Mouse (Mus musculus) forebrain, embryonic 14.5 days (tissue): ENCODE data around the gene Sipa1l2. TPM values are rescaled to one million over a fixed set of nuclear protein-coding genes. Genes with fewer than 3 reads are reported as not detected.
"Not testable (repeated sequence)": the region's sequence is repeated elsewhere in the genome, so short reads cannot be mapped to it uniquely, and the experiment has no call there.

Experiments
- ATAC-seq: fragments of 200-750 bp; cut with Nextera tagmentation; 2 replicates; pipeline ENCODE4 v1.8.0; 2017; ENCODE audit warnings: mild to moderate bottlenecking, moderate library complexity
- DNase-seq: peaks from one replicate; pipeline ENCODE4 v3.0.0-alpha.2; 2015; ENCODE audit warnings: low spot score
- H3K27ac ChIP-seq: fragments of 300-500 bp; sonication (generic); 2 replicates; pipeline ENCODE4 v1.5.1; 2014; ENCODE audit warnings: low read depth, mild to moderate bottlenecking, control low read depth, low read length, moderate library complexity
- H3K27me3 ChIP-seq: fragments of 300-500 bp; sonication (generic); replicated peaks from 2 replicates; pipeline ENCODE4 v1.6.1; 2014; ENCODE audit warnings: low read length, control low read depth, mixed read lengths; ENCODE audit not compliant: control insufficient read depth, insufficient read depth
- H3K36me3 ChIP-seq: fragments of 300-500 bp; sonication (generic); 2 replicates; pipeline ENCODE4 v1.6.1; 2014; ENCODE audit warnings: low read length, control low read depth; ENCODE audit not compliant: control insufficient read depth, insufficient read depth
- H3K4me1 ChIP-seq: fragments of 300-500 bp; sonication (generic); 2 replicates; pipeline ENCODE4 v1.6.1; 2014; ENCODE audit warnings: antibody characterized with exemption, low read length, control low read depth; ENCODE audit not compliant: control insufficient read depth, insufficient read depth
- H3K4me2 ChIP-seq: fragments of 300-500 bp; sonication (generic); 2 replicates; pipeline ENCODE4 v1.6.1; 2014; ENCODE audit warnings: mild to moderate bottlenecking, control low read depth, low read length
- H3K4me3 ChIP-seq: fragments of 300-500 bp; sonication (generic); 2 replicates; pipeline ENCODE4 v1.5.1; 2014; ENCODE audit warnings: low read depth, low read length, control low read depth
- H3K9ac ChIP-seq: fragments of 300-500 bp; sonication (generic); 2 replicates; pipeline ENCODE4 v1.6.1; 2014; ENCODE audit warnings: mild to moderate bottlenecking, low read length, control low read depth, moderate library complexity
- H3K9me3 ChIP-seq: fragments of 300-500 bp; sonication (generic); replicated peaks from 2 replicates; pipeline ENCODE4 v1.6.1; 2016; ENCODE audit warnings: low read length, control low read depth, mixed read lengths; ENCODE audit not compliant: control insufficient read depth
- WGBS: fragments of 180-500 bp; shearing (Covaris S2); extraction: QIAGEN DNeasy Blood & Tissue Kit; methylation state at CpG from one replicate; pipeline ENCODE4 v1.1.7; 2014; 5-methylcytosine and 5-hydroxymethylcytosine counted together
- polyA plus RNA-seq: library from polyadenylated mRNA; unstranded; fragments of >200 nt; fragmentation: Nextera tagmentation; extraction: Ambion mirVana; gene quantifications from 2 replicates; pipeline ENCODE4 v1.2.1, GENCODE M21; 2014

The Sipa1l2 gene
- polyA plus RNA-seq, 1 experiment from 2014 or later, result 15.5 TPM

DNA sequence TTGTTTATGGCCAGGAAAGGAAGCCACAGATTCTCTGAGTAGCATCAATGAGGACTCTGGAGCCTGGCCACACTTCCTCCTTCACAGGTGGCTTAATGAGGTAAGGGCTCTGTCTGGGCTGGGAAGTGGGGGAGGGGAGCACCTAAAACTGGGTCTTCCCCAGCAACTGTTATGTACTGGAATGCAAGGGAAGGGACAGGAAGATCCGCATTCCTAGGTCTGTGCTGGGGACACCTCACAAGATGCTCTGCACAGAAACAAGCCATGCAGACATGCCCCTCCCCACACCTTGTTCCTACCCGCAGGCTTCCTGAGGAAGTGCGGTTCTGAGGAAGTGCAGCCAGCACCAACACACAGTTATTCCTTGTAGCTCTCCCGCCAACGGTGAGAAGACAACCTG is 46.4 kb downstream of the Sipa1l2 start:
- H3K9ac ChIP-seq, result no peak overlapping the region
- 48% methylated on average over 5 of the region's 5 CpGs for WGBS
- DNase-seq (no peak), ATAC-seq (no peak)
- no peaks in the 10 kb centered on the region for H3K9me3 ChIP-seq
- H3K4me2 ChIP-seq, result no peak overlapping the region
- no peaks in the 10 kb centered on the region for H3K27me3 ChIP-seq
- no peak overlapping the region for H3K27ac ChIP-seq
- H3K36me3 ChIP-seq, result no peaks in the 10 kb centered on the region
- peaks cover 45% of the 10 kb centered on the region for H3K4me1 ChIP-seq
- H3K4me3 ChIP-seq, result no peak overlapping the region

DNA sequence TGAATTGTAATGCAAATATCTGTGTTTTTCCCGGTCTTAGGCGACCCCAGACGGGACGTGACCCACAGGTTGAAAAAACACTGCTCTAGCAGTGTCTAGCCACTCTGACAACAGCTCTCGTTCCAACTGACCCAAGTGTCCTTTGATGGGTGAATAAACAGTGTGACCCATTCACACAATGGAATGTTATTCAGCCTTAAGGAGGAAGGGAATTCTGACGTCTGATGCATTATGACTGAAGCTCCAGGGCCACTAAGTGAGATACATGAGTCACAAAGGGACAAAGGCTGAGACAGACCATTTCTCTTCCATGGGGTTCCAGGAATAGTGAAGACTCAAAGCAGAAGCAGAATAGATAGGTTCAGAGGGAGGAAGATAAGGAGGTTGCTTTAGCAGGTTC is 47.5 kb downstream of the Sipa1l2 start:
- H3K27ac ChIP-seq, result no peak overlapping the region
- no peaks in the 10 kb centered on the region for H3K36me3 ChIP-seq
- H3K4me1 ChIP-seq, result peaks cover 41% of the 10 kb centered on the region
- H3K4me3 ChIP-seq, result no peak overlapping the region
- ATAC-seq, result no peak
- H3K9me3 ChIP-seq, result no peaks in the 10 kb centered on the region
- 66% methylated on average over 6 of the region's 6 CpGs for WGBS
- H3K27me3 ChIP-seq, result no peaks in the 10 kb centered on the region
- H3K4me2 ChIP-seq, result no peak overlapping the region
- no peak for DNase-seq
- H3K9ac ChIP-seq, result no peak overlapping the region

DNA sequence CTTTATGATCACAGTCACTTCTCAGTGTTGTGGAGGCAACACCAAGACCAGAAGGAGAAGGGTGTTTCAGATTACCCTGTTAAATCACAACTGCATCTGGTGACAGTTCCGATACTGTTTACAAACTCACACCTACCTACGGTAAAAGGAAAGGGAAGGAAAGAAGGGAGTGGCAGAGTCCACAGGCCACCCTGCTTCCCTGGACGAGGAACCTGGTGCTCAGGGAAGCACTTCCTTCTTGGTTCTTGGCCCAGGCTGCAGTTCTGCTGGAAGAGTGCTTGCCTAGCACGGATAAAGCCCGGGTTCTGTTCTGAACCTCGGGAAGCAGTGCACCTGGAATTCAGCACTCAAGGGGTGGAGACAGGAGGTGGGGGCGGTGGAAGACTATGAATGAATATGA is 48.5 kb downstream of the Sipa1l2 start:
- H3K4me2 ChIP-seq, result no peak overlapping the region
- no peak overlapping the region for H3K4me3 ChIP-seq
- H3K9ac ChIP-seq, result no peak overlapping the region
- WGBS, result 67% methylated on average over 7 of the region's 7 CpGs
- H3K27me3 ChIP-seq, result no peaks in the 10 kb centered on the region
- no peaks in the 10 kb centered on the region for H3K36me3 ChIP-seq
- ATAC-seq, result no peak
- H3K9me3 ChIP-seq, result no peaks in the 10 kb centered on the region
- no peak overlapping the region for H3K27ac ChIP-seq
- H3K4me1 ChIP-seq, result peaks cover 30% of the 10 kb centered on the region
- DNase-seq, result no peak

DNA sequence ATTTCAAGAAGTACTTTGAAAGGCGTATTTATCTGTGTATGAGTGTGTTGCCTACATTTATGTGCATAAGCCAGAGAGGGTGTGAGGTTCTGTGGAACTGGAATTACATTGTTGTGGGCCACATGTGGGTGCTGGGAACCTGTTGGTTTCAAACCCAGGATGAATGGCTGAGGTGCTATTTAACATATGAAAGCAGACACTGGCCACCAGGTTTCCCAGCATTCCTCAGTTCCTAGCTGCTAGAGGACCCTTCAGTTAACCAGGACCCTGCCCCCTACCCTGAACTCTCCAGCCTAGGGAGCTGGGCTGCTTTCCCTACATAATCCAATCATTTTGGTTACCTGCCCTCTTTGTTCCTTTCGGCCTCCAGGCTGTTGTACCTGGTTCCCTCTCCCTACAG is 49.3 kb downstream of the Sipa1l2 start:
- H3K9ac ChIP-seq, H3K4me2 ChIP-seq, DNase-seq, H3K9me3 ChIP-seq, H3K4me3 ChIP-seq, H3K36me3 ChIP-seq, ATAC-seq, H3K27ac ChIP-seq, H3K27me3 ChIP-seq: not testable (repeated sequence)
- H3K4me1 ChIP-seq, result peaks cover 25% of the 10 kb centered on the region
- 47% methylated on average over 2 of the region's 2 CpGs for WGBS

DNA sequence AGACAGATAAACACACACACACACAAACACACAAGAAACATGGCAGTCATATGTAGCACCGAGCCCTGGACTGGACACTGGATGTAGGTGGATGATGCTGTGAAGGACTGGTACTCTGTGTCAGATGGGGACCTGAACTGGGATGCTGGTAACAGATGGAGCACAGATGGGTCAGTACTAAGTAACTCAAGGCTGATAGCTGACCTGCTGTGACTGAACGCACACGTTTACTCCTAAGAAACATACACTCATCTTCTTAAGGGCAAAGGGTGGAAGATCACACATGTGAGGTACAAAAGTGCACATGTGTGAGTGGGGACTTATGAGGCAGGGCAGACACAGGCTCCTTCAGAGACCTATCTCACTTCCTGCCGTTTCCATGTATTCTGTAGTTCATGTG is 50.7 kb downstream of the Sipa1l2 start:
- Histone ChIP-seq H3K4me1 (peaks cover 29% of the 10 kb centered on the region), H3K4me2 (no peak overlapping the region), H3K27ac (no peak overlapping the region), H3K36me3 (no peaks in the 10 kb centered on the region), H3K9ac (no peak overlapping the region; the same call in 1 of the 2 replicates), H3K27me3 (no peaks in the 10 kb centered on the region), H3K4me3 (no peak overlapping the region), H3K9me3 (no peaks in the 10 kb centered on the region)
- 69% methylated on average over 4 of the region's 4 CpGs for WGBS
- no peak for DNase-seq
- ATAC-seq, result no peak

GRCm38 (mm10) chr8:125518301-125518700 is 51.3 kb downstream of the Sipa1l2 start:
- Histone ChIP-seq H3K9ac (no peak overlapping the region), H3K36me3 (no peaks in the 10 kb centered on the region), H3K4me1 (peaks cover 32% of the 10 kb centered on the region), H3K27ac (no peak overlapping the region), H3K4me2 (no peak overlapping the region), H3K9me3 (no peaks in the 10 kb centered on the region), H3K4me3 (no peak overlapping the region), H3K27me3 (no peaks in the 10 kb centered on the region)
- DNase-seq (no peak), ATAC-seq (no peak)
- WGBS, result 92% methylated on average over 6 of the region's 6 CpGs

DNA sequence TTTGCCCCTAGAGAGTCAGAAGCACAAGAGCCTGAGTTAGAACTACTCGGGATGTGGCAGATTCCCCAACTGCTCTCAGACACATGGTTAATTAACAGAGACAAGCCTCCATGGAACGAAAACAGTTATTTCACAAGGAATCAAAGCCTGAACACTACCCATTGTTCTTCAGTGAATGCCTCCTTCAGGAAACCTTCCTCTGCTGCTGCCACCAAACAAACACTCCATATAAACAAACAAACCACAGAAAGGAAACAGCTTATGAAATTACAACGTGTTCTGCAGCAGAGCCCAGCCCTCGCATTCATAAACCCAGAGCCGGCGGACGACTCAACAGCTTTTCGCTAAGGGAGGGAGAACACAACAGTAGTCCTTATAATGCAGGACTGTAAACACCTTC is 52.2 kb downstream of the Sipa1l2 start:
- H3K36me3 ChIP-seq, result no peaks in the 10 kb centered on the region
- peaks cover 26% of the 10 kb centered on the region for H3K4me1 ChIP-seq
- no peak overlapping the region; the same call in 1 of the 2 replicates for H3K27ac ChIP-seq
- DNase-seq (no peak), ATAC-seq (no peak)
- H3K27me3 ChIP-seq, result no peaks in the 10 kb centered on the region
- no peak overlapping the region for H3K4me3 ChIP-seq
- no peak overlapping the region for H3K4me2 ChIP-seq
- WGBS, result 38% methylated on average over 8 of the region's 8 CpGs
- no peak overlapping the region for H3K9ac ChIP-seq
- no peaks in the 10 kb centered on the region for H3K9me3 ChIP-seq

DNA sequence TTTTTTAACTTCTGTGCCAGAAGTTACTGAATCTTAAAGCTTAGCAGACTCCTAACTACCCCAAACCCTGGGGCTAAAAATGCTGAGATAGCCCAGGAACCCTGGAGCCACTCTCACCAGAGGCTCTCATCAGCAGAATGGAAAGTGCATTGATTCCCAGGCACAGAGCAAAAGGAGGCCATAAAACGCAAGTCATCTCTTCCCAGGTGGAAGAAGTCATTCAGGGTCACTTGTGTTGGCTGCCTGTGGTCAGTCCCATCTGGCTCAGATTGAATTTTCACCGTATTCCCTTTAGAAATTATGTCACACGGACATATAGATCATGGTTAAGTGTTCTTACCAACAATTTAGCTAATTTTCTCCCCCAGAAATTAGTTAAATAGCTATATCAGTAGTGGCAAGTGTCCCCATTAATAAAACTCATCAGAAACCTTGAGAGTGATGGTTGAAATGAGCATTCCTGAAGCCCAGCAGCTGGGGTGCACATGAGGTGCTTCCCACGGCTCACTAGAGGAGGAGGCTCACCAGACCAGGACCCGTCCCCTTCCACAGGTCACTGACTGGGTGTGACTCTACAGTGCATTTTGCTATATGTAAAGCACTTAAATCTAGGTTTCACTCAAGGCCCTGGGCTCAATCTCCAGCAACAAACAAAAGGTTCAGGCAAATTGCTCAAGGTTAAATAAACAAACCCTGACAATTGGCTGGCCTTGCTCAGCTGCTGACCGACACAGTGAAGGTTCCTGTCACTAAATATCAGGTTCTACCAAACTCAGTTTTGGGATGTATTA is 53.3 kb downstream of the Sipa1l2 start:
- H3K27me3 ChIP-seq, result no peaks in the 10 kb centered on the region
- H3K9me3 ChIP-seq, result no peaks in the 10 kb centered on the region
- ATAC-seq (no peak), DNase-seq (no peak)
- WGBS, result 76% methylated on average over 6 of the region's 6 CpGs
- no peak overlapping the region for H3K9ac ChIP-seq
- H3K36me3 ChIP-seq, result no peaks in the 10 kb centered on the region
- H3K27ac ChIP-seq, result no peak overlapping the region
- H3K4me1 ChIP-seq, result peaks cover 24% of the 10 kb centered on the region
- H3K4me3 ChIP-seq, result no peak overlapping the region
- H3K4me2 ChIP-seq, result no peak overlapping the region

GRCm38 (mm10) chr8:125515665-125516064 is 53.9 kb downstream of the Sipa1l2 start:
- ATAC-seq, result no peak
- no peak overlapping the region for H3K27ac ChIP-seq
- H3K4me3 ChIP-seq, result no peak overlapping the region
- no peaks in the 10 kb centered on the region for H3K9me3 ChIP-seq
- no peaks in the 10 kb centered on the region for H3K36me3 ChIP-seq
- no peak for DNase-seq
- H3K4me1 ChIP-seq, result peaks cover 29% of the 10 kb centered on the region
- no peaks in the 10 kb centered on the region for H3K27me3 ChIP-seq
- WGBS, result 69% methylated on average over 8 of the region's 8 CpGs
- no peak overlapping the region for H3K9ac ChIP-seq
- H3K4me2 ChIP-seq, result no peak overlapping the region
